Mouse (Mus musculus): ENCODE measurements around the gene Phc2. TPM values are rescaled to one million over a fixed set of nuclear protein-coding genes. Genes with fewer than 3 reads are reported as not detected.

The Phc2 gene
- total RNA-seq, 2 experiments from 2014 or later: 17.3 to 25.1 TPM

GRCm38 (mm10) chr4:128793710-128794109 is 139.2 kb downstream of the Phc2 start:
- H3K27ac ChIP-seq: no peak overlapping the region
- DNase-seq: no peak
- H3K4me3 ChIP-seq: no peak overlapping the region
- intact Hi-C loops (cut with DNase I): no loop called here
- TF ChIP-seq CTCF (IDR thresholded peaks at IDR 0.05): no peak

GRCm38 (mm10) chr4:128794198-128794597 is 139.7 kb downstream of the Phc2 start:
- Histone ChIP-seq H3K27ac (no peak overlapping the region), H3K4me3 (no peak overlapping the region)
- TF ChIP-seq CTCF (IDR thresholded peaks at IDR 0.05): no peak
- no peak for DNase-seq
- intact Hi-C loops (cut with DNase I): no loop called here

- Histone ChIP-seq H3K27ac (no peak overlapping the region), H3K4me3 (no peak overlapping the region)
- no peak for DNase-seq
- no peak for TF ChIP-seq CTCF (IDR thresholded peaks at IDR 0.05)
- intact Hi-C loops (cut with DNase I): no loop called here
These were observed 141.1 kb downstream of the Phc2 start for GRCm38 (mm10) chr4:128795596-128795995.

- DNase-seq: no peak
- TF ChIP-seq CTCF (IDR thresholded peaks at IDR 0.05): no peak
- intact Hi-C loops (cut with DNase I): no loop called here
- Histone ChIP-seq H3K4me3 (no peak overlapping the region), H3K27ac (no peak overlapping the region)
These were observed 142.3 kb downstream of the Phc2 start for GRCm38 (mm10) chr4:128796788-128797187.

- Histone ChIP-seq H3K27ac (no peak overlapping the region), H3K4me3 (no peak overlapping the region)
- no peak for TF ChIP-seq CTCF (IDR thresholded peaks at IDR 0.05)
- no peak for DNase-seq
- intact Hi-C loops (cut with DNase I): no loop called here
These were observed 147.4 kb downstream of the Phc2 start for GRCm38 (mm10) chr4:128801675-128802465.

Other genes with a start within 250 kb of the Phc2 start
- gene Zscan20, start 44.6 kb upstream of the Phc2 start, total RNA-seq (2021): 1 to 10 TPM; 3.3 to 3.6 TPM
- gene Tlr12, start 36.1 kb upstream of the Phc2 start, total RNA-seq (2021): not detected
- gene A3galt2, start 100.7 kb downstream of the Phc2 start, total RNA-seq (2021): under 1 TPM; 0.10 to 0.14 TPM
- gene Zfp362, start 151.3 kb downstream of the Phc2 start, total RNA-seq (2021): 10 to 100 TPM in 1 of 2 experiments, 1 to 10 TPM in 1; 10.0 to 10.5 TPM
- under 1 TPM; 0.50 to 0.74 TPM for gene Trim62, start 228.9 kb downstream of the Phc2 start, total RNA-seq (2021)

Data from gastrocnemius, adult 2 months (tissue).